Mouse (Mus musculus): ENCODE data around the gene Slc26a11.
"Not testable (repeated sequence)": the region's sequence is repeated elsewhere in the genome, so short reads cannot be mapped to it uniquely, and the experiment has no call there.

The Slc26a11 gene

DNA sequence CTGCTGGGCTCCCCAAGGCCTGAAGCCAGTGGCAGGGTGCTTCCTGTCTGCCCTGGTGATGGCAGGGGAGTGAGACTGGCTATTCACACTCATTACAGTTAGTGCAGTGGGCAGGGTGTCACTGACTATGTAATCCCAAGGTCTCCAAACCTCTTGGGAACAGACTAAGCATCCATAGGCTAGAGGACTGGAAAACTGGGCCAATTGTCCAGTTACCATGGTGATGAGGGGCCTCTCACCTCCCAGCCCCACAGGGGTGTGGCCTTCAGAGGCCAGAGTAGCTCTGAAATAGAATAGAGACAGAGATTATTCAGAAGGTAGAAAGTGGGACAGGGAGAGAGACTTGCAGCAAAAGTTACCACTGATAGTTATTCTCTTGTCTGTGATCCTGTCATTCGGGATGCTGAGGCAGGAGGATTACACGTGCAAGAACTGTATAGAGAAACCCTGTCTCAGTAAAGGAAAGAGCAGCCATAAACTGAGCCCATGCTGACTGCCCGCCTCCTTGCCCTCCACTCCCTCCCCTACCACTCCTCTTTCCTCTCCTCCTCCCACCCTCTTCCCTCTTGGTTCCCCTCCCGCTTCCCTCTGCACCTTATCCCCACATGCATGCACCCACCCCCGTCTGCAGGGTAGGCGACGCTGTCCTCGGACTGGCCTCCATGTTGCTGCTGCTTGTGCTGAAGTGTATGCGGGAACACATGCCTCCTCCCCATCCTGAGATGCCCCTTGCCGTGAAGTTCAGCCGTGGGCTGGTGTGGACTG lies 7.6 kb downstream of the Slc26a11 start:
- peak; percentile 60 for DNase-seq (ENCODE audit: low spot score)

DNA sequence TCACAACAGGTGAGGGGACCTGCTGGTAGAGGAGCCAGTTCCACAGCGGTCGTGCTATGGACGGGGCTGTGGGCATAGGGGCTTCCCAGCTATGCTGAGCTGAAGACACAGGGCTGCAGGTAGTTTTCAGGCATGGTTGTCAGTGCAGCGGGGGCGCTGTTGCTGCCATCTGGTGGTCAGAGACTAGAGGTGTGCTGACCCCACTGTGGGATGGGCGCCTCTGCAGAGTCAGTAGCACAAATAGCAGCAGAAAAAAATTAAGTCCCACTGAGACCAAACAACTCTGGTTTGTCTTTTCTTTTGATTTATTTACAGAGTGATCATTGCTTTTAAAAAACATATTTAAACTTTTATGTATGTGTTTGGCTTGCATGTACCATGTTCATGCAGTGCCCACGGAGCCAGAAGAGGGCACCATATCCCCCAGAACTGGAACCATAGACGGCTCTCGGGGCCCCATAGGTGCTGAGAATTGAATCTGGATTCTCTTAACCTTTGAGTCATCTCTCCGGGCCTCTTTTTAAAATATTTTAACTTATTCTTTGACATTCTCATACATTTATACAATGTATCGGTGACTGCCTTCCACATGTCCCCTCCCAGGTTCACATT lies 8.3 kb downstream of the Slc26a11 start:
- DNase-seq (ENCODE audit: low spot score) = peak; percentile 89

DNA sequence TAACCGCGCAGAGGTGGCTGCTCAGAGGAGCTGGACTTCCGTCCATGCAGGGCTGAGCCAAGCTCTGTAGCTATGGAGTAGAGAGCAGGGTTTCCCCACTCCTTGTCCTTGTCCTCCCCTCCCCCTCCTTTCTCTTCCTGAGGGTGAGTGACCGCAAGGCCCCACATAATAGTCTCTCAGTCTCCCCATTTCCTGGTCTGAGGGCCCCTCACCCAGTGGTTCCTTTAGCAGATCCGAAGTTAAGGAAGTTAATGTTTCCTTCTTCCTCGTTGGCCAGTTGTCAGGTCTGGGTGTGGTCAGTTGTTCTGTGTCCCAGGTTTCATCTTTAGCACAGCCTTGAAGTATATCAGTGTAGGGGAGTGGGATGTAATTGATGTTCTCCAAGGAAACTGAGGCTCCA lies 20.1 kb downstream of the Slc26a11 start:
- DNase-seq (ENCODE audit: low spot score) = no peak

DNA sequence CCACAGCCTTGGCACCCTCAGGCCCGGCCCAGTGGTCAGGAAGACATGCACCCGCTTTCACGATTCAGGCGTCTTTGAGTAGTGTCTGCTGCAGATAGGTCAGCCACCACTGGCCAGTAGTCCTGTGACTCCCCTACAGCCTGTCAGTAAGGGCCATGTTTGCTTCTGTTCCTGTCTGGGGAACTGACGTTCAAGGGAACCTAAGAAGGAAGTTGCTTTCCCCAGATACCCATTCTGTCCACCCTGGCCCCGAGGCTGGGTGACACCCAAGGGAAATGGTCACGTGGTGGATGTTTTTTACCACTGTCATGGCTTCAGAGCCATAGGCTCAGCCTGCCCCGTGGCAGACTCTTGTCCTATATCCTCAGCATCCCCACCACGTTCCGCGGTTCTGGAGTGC lies 22.0 kb downstream of the Slc26a11 start:
- DNase-seq (ENCODE audit: low spot score) = no peak

DNA sequence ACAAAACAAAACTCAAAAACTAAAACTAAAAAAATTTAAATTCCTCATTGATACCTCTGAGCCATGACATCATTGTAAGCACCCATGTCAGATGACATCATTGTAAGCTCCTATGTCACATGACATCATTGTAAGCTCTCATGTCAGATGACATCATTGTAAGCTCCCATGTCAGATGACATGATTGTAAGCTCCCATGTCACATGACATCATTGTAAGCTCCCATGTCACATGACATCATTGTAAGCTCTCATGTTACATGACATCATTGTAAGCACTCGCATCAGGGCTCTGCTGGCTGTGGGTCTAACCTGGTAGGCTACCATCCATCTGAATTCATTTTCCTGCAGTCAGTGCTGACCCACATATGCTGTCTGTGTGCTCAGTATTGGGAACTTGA lies 23.2 kb downstream of the Slc26a11 start:
- DNase-seq (ENCODE audit: low spot score) = no peak

DNA sequence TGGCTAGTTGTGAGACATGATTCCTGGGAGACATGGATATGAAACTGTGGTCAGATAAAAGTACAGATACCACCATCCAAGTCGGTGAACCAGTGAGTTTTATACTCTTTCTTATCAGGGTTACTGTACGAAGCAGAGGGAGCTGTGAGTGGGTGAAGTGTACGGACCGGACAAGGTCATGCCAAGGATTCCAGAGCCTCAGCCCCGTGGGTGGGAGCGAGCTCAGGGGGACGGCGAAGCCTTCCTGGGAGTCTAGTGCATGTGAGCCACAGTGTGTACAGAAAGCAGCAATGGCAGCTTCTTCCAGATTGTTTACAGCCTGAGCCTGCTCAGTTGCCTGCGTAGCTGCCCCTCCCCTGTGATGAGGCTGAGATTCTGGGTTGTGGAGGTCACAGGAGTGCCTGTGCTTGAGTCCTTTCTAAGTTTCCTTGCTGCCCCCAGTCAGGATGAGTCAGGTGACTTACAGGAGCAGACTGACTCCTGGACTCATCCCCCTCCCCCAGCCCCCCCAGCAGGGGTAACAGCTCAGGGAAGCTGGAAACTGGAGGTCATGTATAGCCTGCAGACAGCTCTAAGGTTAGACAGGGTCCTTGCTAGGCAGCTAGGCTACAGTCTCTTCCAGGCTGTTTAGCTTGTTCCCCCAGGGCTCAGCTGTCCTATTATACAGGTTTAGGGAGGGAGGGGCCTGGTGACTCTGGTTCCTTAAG lies 26.4 kb downstream of the Slc26a11 start:
- DNase-seq (ENCODE audit: low spot score) = no peak

DNA sequence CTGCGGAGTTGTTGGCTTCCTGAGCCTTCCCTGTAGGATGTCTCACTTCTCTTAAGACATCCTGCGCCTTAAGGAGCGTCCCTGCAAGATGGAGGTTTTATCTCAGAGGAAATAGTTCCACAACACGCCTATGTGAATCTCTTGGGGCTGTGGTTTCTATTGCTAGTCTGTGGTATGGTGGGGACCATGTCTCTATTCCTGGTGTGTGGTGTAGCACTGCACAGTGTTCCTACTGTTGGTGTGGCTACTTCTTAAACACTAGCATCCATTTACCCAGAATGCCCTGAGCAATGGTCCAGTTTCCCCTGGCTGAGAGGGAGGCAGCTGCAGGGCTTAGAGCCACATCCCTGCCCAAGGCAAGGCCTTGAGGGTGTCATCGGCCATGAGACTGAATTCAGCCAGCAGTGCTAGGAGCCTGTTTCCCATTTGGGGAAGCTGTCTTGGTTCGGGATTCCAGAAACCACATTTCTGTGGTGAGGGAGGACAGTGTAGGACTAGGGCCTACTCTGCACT lies 27.0 kb downstream of the Slc26a11 start:
- no peak for DNase-seq (ENCODE audit: low spot score)

DNA sequence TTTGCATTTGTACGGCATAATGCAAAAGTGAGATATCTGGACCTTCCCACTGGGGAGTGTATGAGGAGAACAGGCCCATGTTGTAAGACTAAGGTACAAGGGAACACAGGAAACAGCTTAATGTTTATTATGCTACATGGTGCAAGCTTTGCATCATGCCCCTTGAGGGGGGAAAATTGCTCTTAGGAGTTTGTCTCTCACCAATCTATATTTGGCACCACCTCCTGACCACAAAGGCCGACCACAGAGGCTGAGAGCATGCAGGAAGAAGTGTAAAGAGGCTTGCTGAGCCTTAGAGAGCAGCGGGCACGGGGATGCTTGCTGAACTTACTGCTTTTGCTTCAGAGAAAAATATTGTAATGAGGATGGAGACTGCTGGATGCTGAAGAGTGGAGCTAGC lies 29.5 kb downstream of the Slc26a11 start:
- no peak for DNase-seq (ENCODE audit: low spot score)

DNA sequence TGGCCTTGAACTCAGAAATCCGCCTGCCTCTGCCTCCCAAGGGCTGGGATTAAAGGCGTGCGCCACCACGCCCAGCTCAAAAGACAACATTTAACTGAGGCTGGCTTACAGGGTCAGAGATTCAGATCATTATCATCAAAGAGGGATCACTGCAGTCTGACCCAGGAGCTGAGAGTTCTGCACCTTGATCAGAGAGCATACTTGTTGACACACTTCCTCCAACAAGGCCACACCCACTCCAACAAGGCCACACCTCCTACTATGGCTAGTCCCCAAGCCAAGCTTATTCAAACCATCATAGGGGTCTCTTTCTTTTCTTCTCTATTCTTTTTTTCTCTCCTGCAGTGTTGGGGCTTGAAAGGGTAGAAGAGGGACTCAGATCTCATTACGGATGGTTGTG lies 30.9 kb downstream of the Slc26a11 start:
- no peak for DNase-seq (ENCODE audit: low spot score)

DNA sequence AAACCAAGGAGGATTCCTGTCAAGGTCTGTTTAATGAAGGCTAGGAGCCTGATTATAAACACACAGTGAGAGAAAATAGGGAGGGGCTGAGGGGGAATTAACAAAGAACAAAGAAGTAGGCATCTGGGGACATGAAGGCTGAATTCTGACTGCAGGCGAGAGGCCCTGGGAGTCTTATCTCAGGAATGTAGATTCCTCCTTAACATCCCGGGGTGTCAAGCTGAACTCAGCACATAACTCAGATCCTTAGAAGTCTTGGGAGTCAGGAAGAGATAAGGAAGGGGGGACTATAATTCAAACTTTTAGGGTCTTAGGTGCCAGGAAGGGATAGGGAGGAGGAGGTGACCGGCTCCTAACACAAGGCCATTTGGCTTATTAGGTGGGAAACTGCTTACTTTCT lies 31.9 kb downstream of the Slc26a11 start:
- DNase-seq (ENCODE audit: low spot score) = not testable (repeated sequence)

DNA sequence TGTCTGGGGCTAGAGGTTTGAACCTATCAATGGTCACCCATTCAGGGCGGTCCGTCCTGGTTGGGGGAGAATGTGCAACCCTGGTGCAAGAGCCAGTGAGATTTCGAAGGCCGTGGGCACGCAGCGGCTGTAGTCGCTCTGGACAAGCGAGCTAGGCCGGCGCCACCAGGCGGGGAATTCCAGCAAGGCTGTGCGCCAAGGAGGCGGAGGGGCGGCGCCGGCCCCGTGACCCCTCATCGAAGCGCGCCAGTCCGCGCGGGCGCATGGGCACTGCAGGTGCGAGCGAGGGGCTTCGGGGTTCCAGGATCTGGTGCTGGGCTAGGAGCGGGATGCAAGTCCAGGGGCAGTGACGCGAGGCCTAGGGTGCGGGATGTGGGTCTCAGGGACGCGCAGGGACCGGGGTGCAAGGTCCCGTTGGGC lies 34.5 kb downstream of the Slc26a11 start:
- DNase-seq (ENCODE audit: low spot score) = peak; percentile 88

DNA sequence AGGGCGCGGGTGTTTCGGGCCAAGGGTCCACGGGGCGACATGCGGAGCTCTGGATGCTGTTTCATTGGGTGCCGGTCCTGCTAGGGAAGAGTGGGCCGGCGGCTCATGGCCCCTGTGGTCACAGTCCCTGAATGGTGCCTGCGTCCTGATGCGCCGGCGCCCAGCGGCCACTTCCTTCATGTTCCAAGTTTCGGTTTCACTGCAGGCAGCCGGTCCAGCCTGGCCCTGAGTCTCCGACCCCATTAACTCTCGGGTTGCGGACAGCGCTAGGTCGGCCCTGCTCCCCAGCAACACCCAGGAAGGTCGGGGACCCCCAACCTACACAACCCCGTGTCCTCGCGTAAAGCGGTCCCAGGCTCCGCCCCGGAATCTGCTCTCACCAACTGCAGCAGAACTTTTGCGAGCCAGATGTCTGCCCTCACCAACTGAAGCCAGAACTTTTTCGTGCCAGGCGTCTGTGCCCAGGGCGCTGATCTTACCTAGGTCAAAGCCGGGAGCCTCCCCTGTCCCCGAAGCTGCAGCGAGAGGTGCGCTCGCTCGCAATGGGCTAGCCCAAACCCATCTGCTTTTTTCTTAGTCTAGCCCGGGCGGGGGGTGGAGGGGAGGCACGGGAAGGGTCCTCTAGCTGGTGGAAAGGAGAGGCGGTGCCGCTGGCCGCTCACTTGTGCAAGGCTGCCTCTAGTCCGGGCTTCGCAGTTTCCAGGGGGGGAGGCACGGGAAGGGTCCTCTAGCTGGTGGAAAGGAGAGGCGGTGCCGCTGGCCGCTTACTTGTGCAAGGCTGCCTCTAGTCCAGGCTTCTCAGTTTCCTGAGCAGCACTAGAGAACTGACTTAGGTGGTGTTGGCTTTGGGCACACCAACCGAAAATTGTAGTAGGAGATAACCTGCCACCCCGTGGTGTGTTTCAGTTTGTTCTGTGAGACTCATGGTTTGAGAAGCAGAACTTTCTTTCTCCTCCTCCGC lies 35.2 kb downstream of the Slc26a11 start:
- DNase-seq (ENCODE audit: low spot score) = peak; percentile 53

DNA sequence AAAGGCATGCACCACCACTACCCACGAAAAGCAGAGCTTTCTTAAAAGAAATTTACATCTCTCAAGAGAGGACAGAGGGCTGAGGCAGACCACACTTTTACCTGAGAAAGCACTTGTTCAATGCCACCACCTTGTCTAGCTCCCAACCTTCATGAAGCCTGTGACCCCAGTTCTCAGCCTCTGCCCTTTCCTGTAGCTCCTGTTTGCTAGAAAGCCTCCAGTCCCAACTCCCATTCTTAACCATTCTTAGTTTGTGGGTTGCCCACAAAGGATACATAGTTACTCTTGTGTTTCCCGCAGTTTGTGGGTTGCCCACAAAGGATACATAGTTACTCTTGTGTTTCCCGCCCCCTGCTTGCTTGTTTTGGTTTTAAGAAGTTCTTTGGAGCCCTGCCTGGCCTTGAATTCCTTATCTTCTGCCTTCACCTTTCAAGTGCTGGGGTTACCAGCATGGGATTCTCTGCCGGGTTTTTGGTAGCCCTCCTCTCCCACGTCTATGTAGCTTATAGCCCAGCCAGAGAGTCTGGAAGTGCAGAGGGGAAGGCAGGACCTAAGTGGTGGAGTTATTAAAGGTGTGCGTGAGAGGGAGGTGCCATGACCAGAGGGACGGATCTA lies 36.1 kb downstream of the Slc26a11 start:
- no peak for DNase-seq (ENCODE audit: low spot score)

DNA sequence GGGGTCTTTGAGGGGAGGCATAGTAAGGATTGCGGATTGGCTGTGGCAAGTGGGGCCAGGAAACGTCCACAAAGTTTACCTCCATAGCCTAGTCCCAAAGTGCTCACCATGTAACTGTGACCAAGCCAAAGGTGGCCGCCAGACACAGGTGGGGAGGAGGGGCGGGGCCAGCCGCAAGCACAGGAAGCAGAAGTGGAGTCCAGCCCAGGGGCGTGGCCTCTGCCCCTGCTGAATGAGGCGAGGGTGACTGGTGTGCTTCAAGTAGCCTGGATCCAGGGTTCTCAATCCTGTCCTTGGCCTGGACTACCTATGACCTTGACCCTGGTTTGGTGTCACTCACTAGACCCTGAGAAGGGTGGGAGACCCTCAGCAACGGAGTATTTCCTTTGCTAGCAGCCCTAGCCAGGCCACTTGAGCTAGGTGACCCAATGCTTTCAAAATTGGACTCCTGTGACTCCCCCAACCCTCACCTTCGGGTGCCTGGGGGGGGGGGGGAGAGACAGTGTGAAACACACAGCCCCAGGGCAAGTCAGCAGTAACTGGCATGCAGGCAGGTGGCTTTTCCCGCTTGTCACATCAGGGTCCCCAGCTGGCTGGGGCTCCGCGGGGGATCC lies 36.8 kb downstream of the Slc26a11 start:
- DNase-seq (ENCODE audit: low spot score) = peak; percentile 42

DNA sequence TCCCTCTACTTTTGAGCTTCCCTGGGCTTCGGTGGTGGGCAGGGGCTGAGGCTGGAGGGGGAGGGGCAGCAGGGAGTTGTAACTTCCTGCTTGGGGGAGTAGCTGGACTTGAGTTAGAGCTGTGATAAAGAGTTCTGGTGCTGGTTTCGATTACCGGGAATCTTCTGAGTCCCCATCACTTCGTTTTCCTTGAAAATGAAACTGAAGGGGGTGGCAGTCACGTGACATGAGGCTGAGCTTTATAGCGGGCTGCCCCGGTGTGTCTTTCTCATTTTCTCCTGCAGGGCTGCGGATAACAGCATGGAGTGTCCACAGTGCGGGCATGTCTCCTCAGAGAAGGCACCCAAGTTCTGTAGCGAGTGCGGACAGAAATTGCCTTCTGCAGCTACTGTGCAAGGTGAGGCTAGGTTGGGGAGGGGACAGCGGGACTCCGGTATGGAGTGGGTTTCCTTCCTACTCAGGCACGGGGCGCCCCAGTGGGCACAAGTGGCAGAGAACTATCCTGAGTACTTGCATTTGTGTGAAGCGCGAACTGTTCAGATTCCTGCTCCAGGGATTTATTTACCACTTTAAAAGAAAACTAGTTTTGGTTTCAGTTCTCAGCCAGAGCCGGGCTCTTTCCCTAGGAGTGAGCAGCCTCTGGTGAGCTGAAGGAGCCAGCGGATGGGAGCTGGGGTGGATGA lies 37.6 kb downstream of the Slc26a11 start, which contains the start of gene Rnf213:
Rnf213 (plus strand) TSS at position 301 of the 683 bp plus-strand sequence.
- DNase-seq (ENCODE audit: low spot score) = peak; percentile 73

DNA sequence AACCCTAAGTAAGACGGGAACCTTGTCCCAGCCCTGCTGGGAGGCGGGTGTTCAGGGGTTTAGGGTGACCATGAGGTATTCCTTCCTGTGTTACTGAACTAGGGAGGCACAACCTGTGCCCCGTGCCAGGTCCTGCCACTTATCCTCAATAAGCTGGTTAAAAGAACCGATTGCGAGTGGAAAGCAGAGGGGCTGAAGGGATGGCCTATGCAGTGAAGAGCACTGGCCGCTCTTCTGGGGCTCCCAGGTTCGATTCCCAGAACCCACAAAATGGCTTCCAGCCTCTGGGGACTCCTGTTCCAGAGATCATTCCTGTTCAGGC lies 38.1 kb downstream of the Slc26a11 start:
- DNase-seq (ENCODE audit: low spot score) = no peak

DNA sequence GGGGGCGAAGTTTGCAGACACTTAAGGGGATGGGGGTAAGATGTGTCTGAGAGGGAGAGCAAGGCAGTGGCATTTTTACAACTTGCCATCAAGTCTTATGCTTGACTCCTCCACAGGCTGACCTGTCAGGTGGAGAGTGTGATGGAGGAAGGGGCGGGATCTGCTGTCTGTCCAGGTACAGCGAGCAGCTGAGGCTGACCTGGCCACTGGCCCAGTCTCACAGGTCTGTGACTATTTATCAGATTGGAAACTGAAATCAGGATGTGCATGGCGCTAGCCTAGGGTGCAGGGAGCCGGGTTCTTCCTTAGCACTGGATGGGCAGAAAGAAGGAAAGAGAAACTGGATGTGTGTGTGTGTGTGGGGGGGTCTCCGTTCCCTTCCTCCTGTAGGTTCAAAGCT lies 38.9 kb downstream of the Slc26a11 start:
- no peak for DNase-seq (ENCODE audit: low spot score)

DNA sequence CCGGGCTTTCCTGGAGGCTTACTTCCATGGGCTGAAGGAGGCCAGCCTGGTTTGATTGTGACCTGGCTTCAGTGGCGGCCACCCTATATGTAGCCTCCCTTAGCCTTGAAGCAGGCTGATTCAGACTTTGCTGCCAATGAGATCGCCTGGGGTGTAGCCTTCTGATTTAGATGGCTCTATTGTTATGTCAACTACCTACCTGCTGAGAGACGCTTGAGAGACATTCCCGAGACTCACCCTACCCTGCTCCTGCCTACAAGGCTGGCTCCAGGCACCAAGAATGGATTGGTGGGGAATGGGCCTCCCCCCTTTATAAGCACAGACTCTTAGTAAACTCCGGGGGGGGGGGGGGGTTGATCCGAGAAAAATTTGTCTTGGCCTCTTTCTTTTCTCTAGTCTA lies 40.0 kb downstream of the Slc26a11 start:
- no peak for DNase-seq (ENCODE audit: low spot score)

DNA sequence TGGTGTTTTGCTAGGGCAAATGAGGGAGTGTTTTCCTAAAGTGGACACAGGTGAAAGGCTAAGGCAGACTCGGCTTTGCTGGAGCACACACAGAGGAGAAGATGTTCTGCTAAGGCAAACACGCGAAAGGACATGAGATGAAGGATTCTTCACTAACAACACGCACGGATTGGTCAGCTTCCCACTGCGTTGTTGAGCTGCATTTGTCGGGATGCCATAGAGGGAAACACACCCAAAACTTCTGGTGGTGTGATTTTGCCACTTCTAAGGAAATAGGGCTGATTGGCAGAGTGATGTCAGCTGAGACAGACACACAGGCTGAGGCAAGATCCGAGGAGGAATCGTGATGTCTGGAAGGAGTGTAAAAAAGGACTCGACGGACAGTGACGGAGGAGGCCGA lies 40.6 kb downstream of the Slc26a11 start:
- DNase-seq (ENCODE audit: low spot score) = no peak

DNA sequence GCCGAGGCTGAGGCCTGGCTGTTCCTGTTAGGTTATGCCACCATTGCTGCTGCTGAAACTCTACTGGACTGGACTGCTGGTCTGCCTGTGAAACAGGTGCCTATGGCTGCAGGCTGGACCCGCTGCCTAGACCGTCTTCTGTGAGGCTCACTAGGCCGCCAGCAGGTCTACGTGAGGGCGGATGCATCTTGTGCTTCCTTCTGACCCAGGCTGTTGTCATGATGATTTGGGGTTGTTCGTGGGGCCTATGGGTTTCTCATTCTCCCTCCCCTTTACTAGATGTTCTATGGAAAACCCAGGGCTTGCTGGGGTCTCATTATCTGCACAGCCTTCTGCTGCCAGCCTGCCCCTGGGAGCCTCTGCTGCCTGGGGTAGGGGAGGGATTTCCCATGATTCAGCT lies 41.1 kb downstream of the Slc26a11 start:
- DNase-seq (ENCODE audit: low spot score) = no peak
